14 mouse cellular contexts compared by ENCODE assay signal in the genomic region with DNA sequence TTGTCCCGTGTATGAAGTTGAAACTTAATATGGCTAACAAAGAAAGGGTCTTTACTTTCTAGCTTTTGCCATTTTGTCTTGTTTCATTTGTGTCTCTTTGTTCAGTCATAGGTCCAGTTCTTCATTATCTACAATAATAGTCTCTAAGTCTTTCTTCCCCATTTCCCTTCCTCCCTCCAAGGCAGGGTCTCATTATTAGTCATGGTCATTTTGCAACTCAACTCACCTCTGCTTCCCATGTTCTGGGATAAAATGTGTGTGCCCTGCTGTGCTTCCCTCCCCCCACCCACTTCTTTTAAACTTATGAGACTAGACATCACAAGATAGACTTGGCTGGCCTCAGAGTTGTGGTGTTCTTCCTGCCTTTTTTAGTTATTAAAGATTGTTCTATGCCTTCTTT.
"Had no signal": no experiment of that assay in that cellular context is flagged by ENCODE, and none has a peak within 500 bp of the region (broad histone marks: within the 10 kb centered on the region; RNA-seq: fewer than 3 reads in every experiment).

No protein-coding gene starts in this region.

- DNase-seq: lung, adult 18-20 months; lung, postnatal 14 days; midbrain, embryonic 14.5 days; right cerebral cortex, postnatal 14 days; thymus, adult 18-20 months; thymus, postnatal 14 days; thymus, postnatal 36 days had no signal

- H3K4me1 ChIP-seq: lung, embryonic 15.5 days; midbrain, embryonic 10.5 days; midbrain, embryonic 12.5 days; neural tube, embryonic 12.5 days had no signal

- ATAC-seq: lung, postnatal 0 days; midbrain, embryonic 16.5 days had no signal

- H3K4me3 ChIP-seq: lung, embryonic 15.5 days; midbrain, embryonic 10.5 days; midbrain, embryonic 12.5 days; myocyte; neural tube, embryonic 12.5 days had no signal
